Mouse (Mus musculus): ENCODE measurements around the gene Vmn2r68. TPM values are rescaled to one million over a fixed set of nuclear protein-coding genes. Genes with fewer than 3 reads are reported as not detected.

Vmn2r68 gene
- polyA plus RNA-seq (2014; fragmentation: Nextera tagmentation; extraction: Ambion mirVana): not detected in 2 replicates

DNA sequence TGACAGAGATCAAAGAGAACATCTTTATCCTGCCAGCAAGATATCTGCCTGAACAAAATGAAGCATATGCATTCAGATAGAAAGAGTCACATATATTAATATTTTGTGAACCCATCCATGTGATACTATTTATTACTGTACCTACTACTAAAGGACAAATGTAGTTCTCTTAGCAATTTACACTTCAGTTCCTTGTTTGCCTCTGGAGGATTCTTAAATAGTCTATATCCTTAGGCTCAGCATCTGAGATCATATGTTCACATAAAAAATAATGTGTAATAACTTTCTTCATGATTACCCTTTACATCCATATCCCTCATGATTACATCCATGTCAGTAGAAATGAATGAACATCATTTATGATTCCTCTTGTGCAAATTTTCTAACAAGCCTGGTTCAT is at the start of gene Vmn2r68:
Gene Vmn2r68, minus strand, starts transcription at position 101 of the 400 bp plus-strand sequence.
- Histone ChIP-seq H3K27me3 (ENCODE audit: control insufficient read depth, insufficient read depth, low read length) (no peaks in the 10 kb centered on the region), H3K4me2 (replicated peaks) (no peak within 1 kb of the TSS), H3K36me3 (replicated peaks; ENCODE audit: control insufficient read depth, insufficient read depth) (no peaks in the 10 kb centered on the region), H3K4me3 (replicated peaks; ENCODE audit: low read length) (no peak within 1 kb of the TSS), H3K9me3 (ENCODE audit: control insufficient read depth, low read length) (no peaks in the 10 kb centered on the region), H3K4me1 (replicated peaks; ENCODE audit: control insufficient read depth, insufficient read depth, low read length) (no peaks in the 10 kb centered on the region), H3K27ac (no peak within 1 kb of the TSS), H3K9ac (no peak within 1 kb of the TSS)
- DNase-seq (ENCODE audit: low spot score) (no peak), ATAC-seq (ENCODE audit: low FRiP score) (no peak)

Other genes starting within 250 kb of the Vmn2r68 start
- not detected in 2 replicates for gene Vmn2r66, start 225.5 kb downstream of the Vmn2r68 start, polyA plus RNA-seq (2014; fragmentation: Nextera tagmentation; extraction: Ambion mirVana)
- not detected in 2 replicates for gene Vmn2r67, start 81.8 kb downstream of the Vmn2r68 start, polyA plus RNA-seq (2014; fragmentation: Nextera tagmentation; extraction: Ambion mirVana)
- not detected in 2 replicates for gene Vmn2r69, start 178.1 kb upstream of the Vmn2r68 start, polyA plus RNA-seq (2014; fragmentation: Nextera tagmentation; extraction: Ambion mirVana)

Measured in hindbrain, embryonic 14.5 days (tissue).